Mouse (Mus musculus): ENCODE measurements around the gene Nhlrc4. TPM values are rescaled to one million over a fixed set of nuclear protein-coding genes. Genes with fewer than 3 reads are reported as not detected.

Nhlrc4 gene
- polyA plus RNA-seq, 1 experiment = 0.46 TPM

- Histone ChIP-seq H3K36me3 (ENCODE audit: control insufficient read depth, insufficient read depth) (no peaks in the 10 kb centered on the region), H3K79me3 (ENCODE audit: low read depth) (peaks cover 1% of the 10 kb centered on the region), H3K79me2 (ENCODE audit: control insufficient read depth, insufficient read depth) (peaks cover 11% of the 10 kb centered on the region), H3K27me3 (ENCODE audit: control insufficient read depth, insufficient read depth, insufficient read length) (peaks cover 16% of the 10 kb centered on the region), H3ac (ENCODE audit: control insufficient read depth, insufficient read length, low read depth) (no peak overlapping the region), H3K4me3 (ENCODE audit: insufficient read depth, poor library complexity, severe bottlenecking) (no peak overlapping the region)
- no peak for TF ChIP-seq MYOG (IDR thresholded peaks at IDR 0.05; ENCODE audit: control insufficient read depth, extremely low read depth, insufficient read length)
- no peak for TF ChIP-seq CEBPB (IDR thresholded peaks at IDR 0.05; ENCODE audit: low read depth)
- no peak for TF ChIP-seq MAX (IDR thresholded peaks at IDR 0.05)
- TF ChIP-seq MYOD1 (IDR thresholded peaks at IDR 0.05; ENCODE audit: control insufficient read depth, insufficient read length, low read depth) = no peak
- TF ChIP-seq CTCF (IDR thresholded peaks at IDR 0.05; ENCODE audit: control insufficient read depth, insufficient read depth, insufficient read length) = no peak
- no peak for TF ChIP-seq USF1 (IDR thresholded peaks at IDR 0.05; ENCODE audit: low read depth)
- TF ChIP-seq FOSL1 (IDR thresholded peaks at IDR 0.05; ENCODE audit: insufficient read depth, low read length, poor library complexity, severe bottlenecking) = no peak
Measured at GRCm38 (mm10) chr17:25946349-25946748, 1.6 kb upstream of the Nhlrc4 start.

- H3K36me3 ChIP-seq (ENCODE audit: control insufficient read depth, insufficient read depth) = no peaks in the 10 kb centered on the region
- no peak overlapping the region for H3K4me3 ChIP-seq (ENCODE audit: insufficient read depth, poor library complexity, severe bottlenecking)
- H3K79me2 ChIP-seq (ENCODE audit: control insufficient read depth, insufficient read depth) = peaks cover 18% of the 10 kb centered on the region
- no peak overlapping the region for H3ac ChIP-seq (ENCODE audit: control insufficient read depth, insufficient read length, low read depth)
- H3K27me3 ChIP-seq (ENCODE audit: control insufficient read depth, insufficient read depth, insufficient read length) = peaks cover 9% of the 10 kb centered on the region
- TF ChIP-seq CEBPB (IDR thresholded peaks at IDR 0.05; ENCODE audit: low read depth) = no peak
- no peak for TF ChIP-seq MYOG (IDR thresholded peaks at IDR 0.05; ENCODE audit: control insufficient read depth, extremely low read depth, insufficient read length)
- TF ChIP-seq MAX (IDR thresholded peaks at IDR 0.05) = no peak
- TF ChIP-seq FOSL1 (IDR thresholded peaks at IDR 0.05; ENCODE audit: insufficient read depth, low read length, poor library complexity, severe bottlenecking) = no peak
- no peak for TF ChIP-seq MYOD1 (IDR thresholded peaks at IDR 0.05; ENCODE audit: control insufficient read depth, insufficient read length, low read depth)
- no peak for TF ChIP-seq USF1 (IDR thresholded peaks at IDR 0.05; ENCODE audit: low read depth)
- TF ChIP-seq CTCF (IDR thresholded peaks at IDR 0.05; ENCODE audit: control insufficient read depth, insufficient read depth, insufficient read length) = no peak
- H3K79me3 ChIP-seq (ENCODE audit: low read depth) = peaks cover 7% of the 10 kb centered on the region
Measured at GRCm38 (mm10) chr17:25945517-25946155, 875 bp upstream of the Nhlrc4 start.

- TF ChIP-seq MYOD1 (IDR thresholded peaks at IDR 0.05; ENCODE audit: control insufficient read depth, insufficient read length, low read depth) = peak; percentile 93
- TF ChIP-seq MYOG (IDR thresholded peaks at IDR 0.05; ENCODE audit: control insufficient read depth, extremely low read depth, insufficient read length) = no peak
- TF ChIP-seq MAX (IDR thresholded peaks at IDR 0.05) = no peak
- Histone ChIP-seq H3K27me3 (ENCODE audit: control insufficient read depth, insufficient read depth, insufficient read length) (no peaks in the 10 kb centered on the region), H3K79me3 (ENCODE audit: low read depth) (peaks cover 18% of the 10 kb centered on the region), H3K79me2 (ENCODE audit: control insufficient read depth, insufficient read depth) (peaks cover 37% of the 10 kb centered on the region), H3ac (ENCODE audit: control insufficient read depth, insufficient read length, low read depth) (no peak overlapping the region), H3K36me3 (ENCODE audit: control insufficient read depth, insufficient read depth) (peaks cover 9% of the 10 kb centered on the region), H3K4me3 (ENCODE audit: insufficient read depth, poor library complexity, severe bottlenecking) (no peak overlapping the region)
Measured at GRCm38 (mm10) chr17:25943769-25944168, 992 bp downstream of the Nhlrc4 start.

- no peaks in the 10 kb centered on the region for H3K27me3 ChIP-seq (ENCODE audit: control insufficient read depth, insufficient read depth, insufficient read length)
- H3K36me3 ChIP-seq (ENCODE audit: control insufficient read depth, insufficient read depth) = peaks cover 11% of the 10 kb centered on the region
- TF ChIP-seq MYOG (IDR thresholded peaks at IDR 0.05; ENCODE audit: control insufficient read depth, extremely low read depth, insufficient read length) (no peak), MYOD1 (IDR thresholded peaks at IDR 0.05; ENCODE audit: control insufficient read depth, insufficient read length, low read depth) (no peak), CTCF (IDR thresholded peaks at IDR 0.05; ENCODE audit: control insufficient read depth, insufficient read depth, insufficient read length) (no peak), FOSL1 (IDR thresholded peaks at IDR 0.05; ENCODE audit: insufficient read depth, low read length, poor library complexity, severe bottlenecking) (no peak), USF1 (IDR thresholded peaks at IDR 0.05; ENCODE audit: low read depth) (no peak), CEBPB (IDR thresholded peaks at IDR 0.05; ENCODE audit: low read depth) (no peak), MAX (IDR thresholded peaks at IDR 0.05) (no peak)
- no peak overlapping the region for H3K4me3 ChIP-seq (ENCODE audit: insufficient read depth, poor library complexity, severe bottlenecking)
- peaks cover 18% of the 10 kb centered on the region for H3K79me3 ChIP-seq (ENCODE audit: low read depth)
- no peak overlapping the region for H3ac ChIP-seq (ENCODE audit: control insufficient read depth, insufficient read length, low read depth)
- peaks cover 39% of the 10 kb centered on the region for H3K79me2 ChIP-seq (ENCODE audit: control insufficient read depth, insufficient read depth)
Measured at GRCm38 (mm10) chr17:25943221-25943620, 1.5 kb downstream of the Nhlrc4 start.

- Histone ChIP-seq H3K27me3 (ENCODE audit: control insufficient read depth, insufficient read depth, insufficient read length) (no peaks in the 10 kb centered on the region), H3ac (ENCODE audit: control insufficient read depth, insufficient read length, low read depth) (no peak overlapping the region), H3K4me3 (ENCODE audit: insufficient read depth, poor library complexity, severe bottlenecking) (no peak overlapping the region), H3K36me3 (ENCODE audit: control insufficient read depth, insufficient read depth) (peaks cover 11% of the 10 kb centered on the region), H3K79me2 (ENCODE audit: control insufficient read depth, insufficient read depth) (peaks cover 39% of the 10 kb centered on the region), H3K79me3 (ENCODE audit: low read depth) (peaks cover 18% of the 10 kb centered on the region)
- TF ChIP-seq MYOG (IDR thresholded peaks at IDR 0.05; ENCODE audit: control insufficient read depth, extremely low read depth, insufficient read length) (no peak), FOSL1 (IDR thresholded peaks at IDR 0.05; ENCODE audit: insufficient read depth, low read length, poor library complexity, severe bottlenecking) (no peak), MAX (IDR thresholded peaks at IDR 0.05) (no peak), USF1 (IDR thresholded peaks at IDR 0.05; ENCODE audit: low read depth) (no peak), MYOD1 (IDR thresholded peaks at IDR 0.05; ENCODE audit: control insufficient read depth, insufficient read length, low read depth) (no peak), CEBPB (IDR thresholded peaks at IDR 0.05; ENCODE audit: low read depth) (no peak)
Measured at GRCm38 (mm10) chr17:25942597-25943151, 2.1 kb downstream of the Nhlrc4 start.
